Mouse (Mus musculus) layer of hippocampus, adult 18-20 months (tissue): ENCODE data around the gene Sh3bp5l. TPM values are rescaled to one million over a fixed set of nuclear protein-coding genes. Genes with fewer than 3 reads are reported as not detected.
"Not testable (repeated sequence)": the region's sequence is repeated elsewhere in the genome, so short reads cannot be mapped to it uniquely, and the experiment has no call there.

ENCODE experiments used
- DNase-seq, 2 experiments: peaks; one replicate each; pipeline ENCODE4 v3.0.0; 2022; ENCODE audit warnings: low spot score in 2 of 2
- long read RNA-seq: library from polyadenylated mRNA; stranded (forward); transcript quantifications from one replicate; pipeline ENCODE4 v2.0.0, GENCODE M21; 2021
- total RNA-seq, 2 experiments: library from RNA; stranded (reverse); gene quantifications; 2 replicates each; pipeline ENCODE4 v1.2.3; 2021

Gene Sh3bp5l
- total RNA-seq, result 10 to 100 TPM; 48.9 to 55.4 TPM
- long read RNA-seq, transcript Sh3bp5l-201 (7 exons, 2,977 nt), result major isoform, 64 of 105 reads
- long read RNA-seq, transcript Sh3bp5l-202 (7 exons, 3,016 nt), result minor isoform, 23 of 105 reads
- long read RNA-seq, partial matches to known transcripts, result 6 of 105 reads
- long read RNA-seq, other reads (novel, unspliced or antisense), result 12 of 105 reads

- DNase-seq, result peak; percentile 92 to 96
These were observed at the start of gene Sh3bp5l, which contains the start of gene Zfp672 for GRCm38 (mm10) chr11:58330276-58331148. Gene Sh3bp5l, plus strand, starts transcription at chr11:58330724. Gene Zfp672, minus strand, starts transcription at chr11:58330339.

GRCm38 (mm10) chr11:58281970-58282496 lies 48.5 kb upstream of the Sh3bp5l start:
- DNase-seq, result no peak

- DNase-seq, result no peak
These were observed 48.0 kb upstream of the Sh3bp5l start for GRCm38 (mm10) chr11:58282518-58282917.

- DNase-seq, result no peak
These were observed 40.4 kb upstream of the Sh3bp5l start for GRCm38 (mm10) chr11:58289992-58290682.

- DNase-seq, result no peak
These were observed 39.7 kb upstream of the Sh3bp5l start for GRCm38 (mm10) chr11:58290812-58291211.

DNA sequence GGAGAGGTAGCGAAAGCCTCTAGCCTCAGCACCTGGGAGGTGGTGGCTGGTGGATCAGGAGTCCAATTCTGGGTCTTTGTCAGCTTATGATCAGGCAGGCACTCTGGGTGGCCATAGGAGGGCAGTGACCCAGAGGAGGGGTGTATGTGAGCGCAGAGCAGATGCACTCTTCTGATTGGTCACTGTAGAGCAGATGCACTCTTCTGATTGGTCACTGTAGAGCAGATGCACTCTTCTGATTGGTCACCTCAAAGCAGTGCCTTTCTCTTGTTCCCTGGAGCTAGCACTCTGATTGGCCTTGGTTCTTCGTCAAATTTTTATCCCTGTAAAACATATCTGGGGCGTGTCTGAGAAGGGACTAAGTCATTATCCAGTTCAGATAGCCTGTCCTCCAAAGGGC lies 37.7 kb upstream of the Sh3bp5l start:
- no peak for DNase-seq

- DNase-seq, result no peak
These were observed 33.1 kb upstream of the Sh3bp5l start for GRCm38 (mm10) chr11:58297396-58297795.

GRCm38 (mm10) chr11:58301057-58301456 lies 29.5 kb upstream of the Sh3bp5l start:
- DNase-seq, result peak; percentile 66 to 84

DNA sequence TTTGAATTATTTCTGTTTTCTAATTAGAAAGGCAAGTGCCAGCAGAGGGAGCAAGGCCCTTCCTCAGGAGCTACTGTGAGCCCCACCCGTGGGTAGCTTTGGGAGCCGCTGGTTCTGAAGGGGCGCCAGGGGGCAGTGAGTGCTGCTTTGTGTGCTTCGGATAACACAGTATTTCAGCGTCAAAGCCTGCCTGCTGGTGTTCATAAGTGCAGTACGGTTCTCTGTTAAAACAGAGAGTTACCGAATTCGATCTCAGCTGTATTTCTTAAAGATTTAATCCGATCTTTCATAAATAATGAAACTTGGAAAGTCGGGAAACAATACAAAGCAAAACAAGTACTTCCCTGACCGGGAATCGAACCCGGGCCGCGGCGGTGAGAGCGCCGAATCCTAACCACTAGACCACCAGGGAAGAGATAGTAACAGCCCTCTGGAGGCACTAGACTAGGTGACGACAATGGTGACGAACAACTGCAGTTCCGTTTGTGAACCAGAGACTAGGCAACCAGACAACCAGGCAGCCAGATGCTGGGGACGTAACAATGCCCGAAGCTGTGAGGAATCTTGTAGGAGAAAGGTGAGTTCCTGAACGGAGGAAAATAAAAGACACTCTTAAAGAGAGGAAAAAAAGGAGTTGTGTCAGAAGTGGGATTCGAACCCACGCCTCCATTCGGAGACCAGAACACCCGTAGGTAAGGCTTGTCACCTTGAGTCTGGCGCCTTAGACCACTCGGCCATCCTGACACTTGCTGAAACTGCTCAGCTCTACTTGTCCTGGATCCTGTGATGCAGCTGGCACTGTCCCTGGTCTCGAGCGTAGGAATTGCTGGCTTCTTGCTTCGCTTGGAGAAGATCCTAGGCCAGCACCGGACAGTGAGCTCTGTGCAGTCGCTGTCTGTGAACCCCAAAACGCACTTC lies 28.4 kb upstream of the Sh3bp5l start:
- peak; percentile 98 to 100 for DNase-seq

GRCm38 (mm10) chr11:58302774-58303445 lies 27.6 kb upstream of the Sh3bp5l start:
- DNase-seq, result no peak

- no peak for DNase-seq
These were observed 26.9 kb upstream of the Sh3bp5l start for GRCm38 (mm10) chr11:58303594-58303993.

DNA sequence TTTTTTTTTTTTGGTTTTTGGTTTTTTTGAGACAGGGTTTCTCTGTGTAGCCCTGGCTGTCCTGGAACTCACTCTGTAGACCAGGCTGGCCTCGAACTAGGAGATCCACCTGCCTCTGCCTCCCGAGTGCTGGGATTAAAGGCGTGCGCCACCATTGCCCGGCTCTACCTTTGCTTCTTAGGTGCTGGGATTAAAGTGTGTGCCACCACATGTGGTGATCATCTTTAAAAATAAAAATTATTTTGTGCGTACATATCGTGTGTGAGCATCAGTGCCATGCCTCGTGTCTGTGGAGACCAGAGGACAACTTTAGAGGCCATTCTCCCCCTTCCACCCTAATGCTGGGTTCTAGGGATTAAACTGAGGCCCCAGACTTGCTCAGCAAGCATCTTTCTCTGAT lies 25.2 kb upstream of the Sh3bp5l start:
- not testable (repeated sequence) for DNase-seq

- peak; percentile 96 to 98 for DNase-seq
These were observed 23.6 kb upstream of the Sh3bp5l start, which contains the start of gene Zfp692 for GRCm38 (mm10) chr11:58306860-58307308. Gene Zfp692, plus strand, starts transcription at chr11:58307069.

GRCm38 (mm10) chr11:58307411-58308080 lies 23.0 kb upstream of the Sh3bp5l start:
- peak; percentile 37 to 39 for DNase-seq

GRCm38 (mm10) chr11:58308661-58309060 lies 21.9 kb upstream of the Sh3bp5l start:
- no peak for DNase-seq

- peak; percentile 22 to 31 for DNase-seq
These were observed 16.5 kb upstream of the Sh3bp5l start for GRCm38 (mm10) chr11:58314069-58314468.

GRCm38 (mm10) chr11:58315536-58316168 lies 14.9 kb upstream of the Sh3bp5l start:
- DNase-seq, result no peak

DNA sequence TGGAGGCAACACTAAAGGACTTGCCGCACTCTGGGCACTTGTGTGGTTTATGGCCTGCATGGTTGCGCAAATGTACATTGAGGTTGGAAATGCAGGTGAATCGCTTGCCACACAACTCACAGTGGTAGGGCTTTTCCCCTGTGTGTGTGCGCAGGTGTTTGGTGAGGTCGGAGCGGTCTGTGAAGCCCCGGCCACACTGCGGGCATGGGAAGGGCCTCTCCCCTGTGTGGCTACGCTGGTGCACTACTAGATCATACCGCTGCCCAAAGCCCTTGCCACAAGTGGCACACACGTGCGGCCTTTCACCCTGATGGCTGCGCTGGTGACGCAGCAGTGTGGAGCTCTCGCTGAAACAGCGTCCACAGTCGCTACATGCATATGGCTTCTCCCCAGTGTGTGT lies 14.2 kb upstream of the Sh3bp5l start:
- no peak for DNase-seq
